In genomic region chr11:21540072-21540471, GRCm38 (mm10) we compare ENCODE assay signal across 18 mouse cellular contexts.
"Had no signal": no experiment of that assay in that cellular context is flagged by ENCODE, and none has a peak within 500 bp of the region (broad histone marks: within the 10 kb centered on the region; RNA-seq: fewer than 3 reads in every experiment).

No protein-coding gene starts in this region.

- H3K36me3 ChIP-seq: liver, embryonic 15.5 days; midbrain, embryonic 13.5 days; midbrain, embryonic 15.5 days; neural tube, embryonic 12.5 days had no signal

- H3K9me3 ChIP-seq: liver, embryonic 15.5 days; megakaryocyte, embryonic 14.5 days; midbrain, embryonic 13.5 days; midbrain, embryonic 15.5 days; neural tube, embryonic 12.5 days had no signal

- H3K4me3 ChIP-seq: liver, embryonic 15.5 days; megakaryocyte, embryonic 14.5 days; midbrain, embryonic 13.5 days; midbrain, embryonic 15.5 days; neural tube, embryonic 12.5 days had no signal

- ATAC-seq: liver, postnatal 0 days; midbrain, embryonic 13.5 days; midbrain, embryonic 15.5 days had no signal

- H3K27ac ChIP-seq: liver, embryonic 15.5 days; macrophage; midbrain, embryonic 13.5 days; midbrain, embryonic 15.5 days; neural tube, embryonic 12.5 days had no signal

- H3K4me1 ChIP-seq: liver, embryonic 15.5 days; midbrain, embryonic 13.5 days; midbrain, embryonic 15.5 days; neural tube, embryonic 12.5 days had no signal

- DNase-seq: liver, postnatal 0 days; lung, adult 2 months; lung, postnatal 10 days; retina, postnatal 1 day; right cerebral cortex, adult 18-20 months; right cerebral cortex, postnatal 25 days; right cerebral cortex, postnatal 4 days; spleen, adult 18-20 months; thymus, adult 18-20 months; thymus, postnatal 14 days; thymus, postnatal 36 days had no signal

- H3K4me2 ChIP-seq: liver, embryonic 15.5 days; midbrain, embryonic 11.5 days; midbrain, embryonic 13.5 days; midbrain, embryonic 15.5 days; neural tube, embryonic 12.5 days had no signal

- H3K27me3 ChIP-seq: liver, embryonic 15.5 days; megakaryocyte, embryonic 14.5 days; midbrain, embryonic 13.5 days; midbrain, embryonic 15.5 days; neural tube, embryonic 12.5 days had no signal

- H3K9ac ChIP-seq: liver, embryonic 15.5 days; liver, postnatal 0 days; midbrain, embryonic 13.5 days; midbrain, embryonic 15.5 days; neural tube, embryonic 12.5 days had no signal
